Mouse (Mus musculus) CH12.LX (cell line): ENCODE results near the gene Pkp3.

Experiments used
- BHLHE40 ChIP-seq: IDR thresholded peaks from 2 replicates; pipeline ENCODE4 v1.6.1; 2011; ENCODE audit warnings: mild to moderate bottlenecking, low read depth, low read length, improper control_type of control experiment
- CHD2 ChIP-seq: IDR thresholded peaks from 2 replicates; pipeline ENCODE4 v1.6.1; 2011; ENCODE audit warnings: low read length, improper control_type of control experiment
- CTCF ChIP-seq, 2 experiments: IDR thresholded peaks in 1 of 2; conservative IDR thresholded peaks in 1 of 2; 2 replicates each; pipeline ENCODE4 v1.5.1; 2011 to 2012; ENCODE audit warnings: low read depth in 2 of 2, low read length in 2 of 2, improper control_type of control experiment in 1 of 2, inconsistent platforms in 1 of 2, mild to moderate bottlenecking in 1 of 2, moderate library complexity in 1 of 2
- MAFK ChIP-seq: IDR thresholded peaks from 2 replicates; pipeline ENCODE4 v1.6.1; 2011; ENCODE audit warnings: low read length, improper control_type of control experiment; ENCODE audit not compliant: insufficient replicate concordance
- MAX ChIP-seq: IDR thresholded peaks from 2 replicates; pipeline ENCODE4 v1.6.1; 2011; ENCODE audit warnings: low read length, improper control_type of control experiment
- MAZ ChIP-seq: IDR thresholded peaks from 2 replicates; pipeline ENCODE4 v1.6.1; 2012; ENCODE audit warnings: low read depth, mild to moderate bottlenecking, inconsistent platforms, low read length, improper control_type of control experiment, moderate library complexity
- MYC ChIP-seq: IDR thresholded peaks from 2 replicates; pipeline ENCODE4 v1.6.1; 2011; ENCODE audit warnings: low read depth, mild to moderate bottlenecking, improper control_type of control experiment, low read length
- PAX5 ChIP-seq: IDR thresholded peaks from 2 replicates; pipeline ENCODE4 v1.6.1; 2012; ENCODE audit warnings: low read length, inconsistent platforms, mixed read lengths
- POLR2A ChIP-seq: IDR thresholded peaks from 2 replicates; pipeline ENCODE4 v1.6.1; 2011; ENCODE audit warnings: low read depth, mild to moderate bottlenecking, improper control_type of control experiment, low read length
- TCF12 ChIP-seq: IDR thresholded peaks from 2 replicates; pipeline ENCODE4 v1.6.1; 2014; ENCODE audit warnings: low read depth, mild to moderate bottlenecking, inconsistent platforms, low read length, improper control_type of control experiment
- ZMIZ1 ChIP-seq: IDR thresholded peaks from 2 replicates; pipeline ENCODE4 v1.6.1; 2012; ENCODE audit warnings: low read depth, mild to moderate bottlenecking, inconsistent platforms, low read length, improper control_type of control experiment
- ZNF384 ChIP-seq: IDR thresholded peaks from 2 replicates; pipeline ENCODE4 v1.6.1; 2012; ENCODE audit warnings: low read depth, low read length, improper control_type of control experiment, inconsistent platforms

DNA sequence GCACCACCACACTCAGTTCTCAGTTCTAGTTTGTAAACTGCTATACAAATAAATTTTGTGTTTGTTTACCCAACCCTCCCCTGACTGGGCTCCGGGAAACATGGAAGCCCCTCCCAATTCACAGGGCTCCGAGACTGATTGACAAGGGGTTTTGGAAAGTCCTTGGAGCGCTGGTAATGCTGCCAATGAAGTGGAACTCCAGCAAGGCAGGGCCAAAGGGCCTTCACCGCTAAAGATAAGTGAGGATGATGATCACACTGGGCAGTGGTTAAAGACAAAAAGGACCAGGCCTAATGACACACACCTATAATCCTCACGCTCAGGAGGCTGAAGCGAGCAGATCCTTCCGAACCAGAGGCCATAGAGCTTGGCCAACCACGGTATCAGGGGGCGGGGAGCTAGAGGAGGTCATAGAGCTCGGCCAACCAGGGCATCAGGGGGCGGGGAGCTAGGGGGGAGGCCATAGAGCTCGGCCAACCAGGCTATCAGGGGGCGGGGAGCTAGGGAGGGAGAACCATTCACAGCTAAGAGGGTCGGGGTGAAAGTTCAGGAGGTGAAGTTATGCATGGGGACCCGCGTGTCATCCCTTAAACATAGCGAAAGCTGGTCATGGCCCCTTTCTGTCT is 26.8 kb upstream of the Pkp3 start:
- no peak for TF ChIP-seq POLR2A
- no peak for TF ChIP-seq ZNF384
- TF ChIP-seq ZMIZ1: no peak
- TF ChIP-seq TCF12: no peak
- no peak for TF ChIP-seq MAFK
- TF ChIP-seq MAZ: no peak
- no peak for TF ChIP-seq BHLHE40
- no peak for TF ChIP-seq CTCF (conservative IDR thresholded peaks at IDR 0.05 in 1 of 2, IDR thresholded peaks at IDR 0.05 in 1 of 2; ENCODE audit: low read depth in 2 of 2, low read length in 2 of 2)
- no peak for TF ChIP-seq MAX
- TF ChIP-seq MYC: no peak
- TF ChIP-seq CHD2: no peak
- no peak for TF ChIP-seq PAX5
